Mouse (Mus musculus): ENCODE data around the gene Sipa1l1.

- TF ChIP-seq CTCF (IDR thresholded peaks at IDR 0.05; ENCODE audit: low read depth) = no peak
- TF ChIP-seq EP300 (IDR thresholded peaks at IDR 0.05; ENCODE audit: low read depth) = no peak
Measured at GRCm38 (mm10) chr12:82271447-82271846, 102.3 kb downstream of the Sipa1l1 start.
